Mouse (Mus musculus) mature B cell (primary cell): ENCODE measurements around the gene Aatf.

Experiments
- in situ Hi-C: fragments of 300-500 bp; cut with MboI; formaldehyde crosslinking; loops from 2 replicates; pipeline ENCODE4 v1.14.3; 2019

Aatf gene

DNA sequence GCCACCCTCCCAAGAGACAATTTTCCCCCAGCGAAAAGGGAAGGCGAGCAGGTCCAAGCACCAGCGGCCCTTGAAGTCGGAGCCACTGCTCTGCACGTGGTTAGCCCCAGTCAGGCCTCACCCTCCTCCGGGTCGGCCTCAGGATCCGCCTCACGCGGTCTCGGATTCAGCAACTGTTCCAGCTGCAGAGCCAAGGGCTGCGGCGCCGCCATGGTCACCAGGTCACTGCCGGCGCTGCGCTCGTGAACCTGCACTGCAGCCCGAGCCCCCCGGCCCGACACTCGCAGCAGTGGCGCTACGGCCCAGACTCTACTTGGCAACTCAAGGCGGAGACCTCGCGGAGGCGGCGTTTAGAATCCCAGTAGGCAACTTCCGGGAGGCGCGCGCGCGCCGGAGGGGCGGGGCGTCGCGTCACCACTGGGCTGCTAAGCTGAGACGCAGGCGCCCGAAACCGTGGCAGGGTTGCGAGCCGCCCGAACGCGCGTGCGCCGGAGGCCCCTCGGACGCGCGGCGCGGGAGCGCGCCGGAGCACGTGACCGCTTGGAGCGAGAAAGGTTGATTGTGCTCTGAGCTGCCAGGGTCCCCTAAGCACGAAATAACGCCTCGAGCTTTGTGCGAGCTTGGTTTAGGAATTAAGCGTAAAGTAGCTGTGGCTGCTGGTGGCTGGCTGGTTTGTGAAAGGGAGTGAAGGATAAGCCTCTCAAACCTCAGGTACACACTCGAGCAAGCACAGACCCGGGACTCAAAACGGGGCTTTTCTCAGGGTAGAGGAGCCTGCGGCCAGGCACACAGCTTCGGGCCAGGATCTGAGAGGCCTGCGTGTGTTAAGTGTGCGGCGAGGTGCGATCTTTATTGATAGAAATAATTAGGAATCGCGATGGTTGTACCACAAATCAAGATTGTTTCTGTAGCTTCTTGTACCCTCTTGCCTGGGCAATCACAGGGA, at the start of gene Aatf:
TSS of gene Aatf (minus strand) at position 352 of the 946 bp plus-strand sequence.
- in situ Hi-C loops, result no loop called here

DNA sequence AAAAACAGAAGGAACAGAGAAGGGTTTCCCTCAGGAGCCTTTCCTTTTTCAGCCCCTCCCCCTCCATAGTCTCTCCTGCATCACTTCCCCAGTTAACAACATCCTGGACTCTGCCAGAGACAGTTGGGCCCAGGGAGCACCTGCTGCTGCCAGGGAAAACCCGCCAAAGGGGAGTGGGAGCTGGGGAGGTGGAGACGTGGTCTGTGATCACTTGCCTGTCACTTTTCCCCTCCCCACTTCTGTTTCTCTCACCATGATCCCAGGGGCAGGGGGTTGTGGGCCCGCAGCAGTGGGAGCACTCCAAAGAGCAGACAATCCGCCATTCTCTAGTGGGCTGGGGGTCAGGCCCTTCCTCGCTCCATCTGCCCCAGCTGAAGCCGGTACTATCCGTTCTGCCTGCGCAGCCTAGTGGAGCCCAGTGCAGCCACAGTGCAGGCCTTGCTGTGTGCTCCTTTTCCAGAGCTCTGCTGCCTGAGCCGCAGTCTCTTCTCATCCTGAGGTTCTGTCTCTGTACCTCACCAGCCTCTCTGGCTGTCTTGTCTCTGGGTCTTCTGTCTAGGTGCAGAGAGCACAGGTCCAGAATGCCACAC, 49.5 kb upstream of the Aatf start:
- in situ Hi-C loops, result no loop called here

GRCm38 (mm10) chr11:84561546-84561945, 48.2 kb upstream of the Aatf start:
- in situ Hi-C loops, result no loop called here

DNA sequence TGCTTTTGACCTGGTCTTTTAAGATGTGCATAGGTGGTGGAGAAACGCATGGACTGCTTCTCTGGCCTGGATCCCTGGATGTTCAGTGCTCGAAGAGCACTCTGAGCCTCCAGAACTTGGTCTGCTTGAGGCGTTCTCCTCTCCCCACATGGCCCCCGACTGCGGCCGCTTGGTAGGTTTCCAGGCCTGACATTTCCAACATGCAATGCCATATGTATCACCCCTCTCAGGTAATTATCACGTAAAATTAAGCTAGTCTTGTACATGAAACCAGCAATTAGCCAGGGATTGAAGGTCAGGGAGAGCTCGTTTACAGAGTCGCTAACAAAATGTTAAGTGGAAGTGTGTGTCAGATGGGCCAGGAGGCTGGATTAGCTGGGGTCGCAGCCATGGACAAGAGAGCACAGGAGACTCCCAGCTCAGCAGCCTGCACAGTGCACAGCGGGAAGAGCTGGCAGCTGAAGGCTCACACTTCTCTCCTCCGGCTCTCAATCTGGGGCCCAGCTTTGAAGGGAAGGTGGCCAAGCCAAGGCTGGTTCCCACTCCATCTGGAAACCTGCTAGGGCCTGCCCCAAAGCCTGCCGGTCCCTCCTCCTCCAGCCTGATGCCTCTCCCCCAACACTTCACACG, 40.6 kb upstream of the Aatf start:
- in situ Hi-C loops, result no loop called here

DNA sequence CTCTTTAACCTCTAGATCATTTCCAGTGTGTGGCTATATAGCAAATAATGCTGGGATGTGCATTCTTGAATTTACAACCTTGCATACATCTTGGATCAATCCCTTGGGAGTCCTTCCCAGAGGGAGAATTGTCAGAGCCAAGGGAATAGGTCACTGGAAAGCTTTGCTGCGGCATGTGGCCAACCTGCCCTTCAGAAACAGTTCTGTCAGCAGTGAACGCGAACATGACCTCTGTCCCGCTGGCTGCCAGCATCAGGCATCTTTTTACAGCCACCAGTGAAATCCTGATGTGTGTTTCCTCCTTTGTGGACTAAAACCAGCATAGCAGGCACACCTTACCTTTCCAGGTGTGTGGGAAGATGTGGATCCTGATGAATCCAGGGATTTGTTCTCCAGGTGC, 38.0 kb upstream of the Aatf start:
- in situ Hi-C loops, result no loop called here

GRCm38 (mm10) chr11:84549258-84549791, 36.0 kb upstream of the Aatf start:
- in situ Hi-C loops, result no loop called here

GRCm38 (mm10) chr11:84548293-84548692, 35.0 kb upstream of the Aatf start:
- in situ Hi-C loops, result no loop called here

DNA sequence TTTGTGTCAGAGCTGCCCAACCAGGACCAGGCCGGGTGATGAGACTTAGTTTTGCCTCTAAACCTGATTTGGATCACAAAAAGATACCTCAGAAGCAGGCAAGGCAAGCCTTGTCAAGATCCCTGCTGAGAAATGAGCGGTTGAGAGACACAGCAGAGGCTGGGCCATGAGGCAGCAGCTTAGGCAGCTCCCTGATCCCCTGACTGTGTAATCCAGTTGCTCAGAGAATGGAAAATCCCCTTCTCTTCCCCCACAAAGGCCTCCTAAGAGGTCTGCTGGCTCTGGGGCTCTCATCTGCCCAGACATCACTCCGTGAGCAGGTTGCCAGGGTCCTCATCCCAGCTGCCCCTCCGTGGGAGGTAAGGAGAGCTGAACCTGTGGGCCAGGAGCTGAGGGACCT, 26.7 kb upstream of the Aatf start:
- in situ Hi-C loops, result no loop called here

DNA sequence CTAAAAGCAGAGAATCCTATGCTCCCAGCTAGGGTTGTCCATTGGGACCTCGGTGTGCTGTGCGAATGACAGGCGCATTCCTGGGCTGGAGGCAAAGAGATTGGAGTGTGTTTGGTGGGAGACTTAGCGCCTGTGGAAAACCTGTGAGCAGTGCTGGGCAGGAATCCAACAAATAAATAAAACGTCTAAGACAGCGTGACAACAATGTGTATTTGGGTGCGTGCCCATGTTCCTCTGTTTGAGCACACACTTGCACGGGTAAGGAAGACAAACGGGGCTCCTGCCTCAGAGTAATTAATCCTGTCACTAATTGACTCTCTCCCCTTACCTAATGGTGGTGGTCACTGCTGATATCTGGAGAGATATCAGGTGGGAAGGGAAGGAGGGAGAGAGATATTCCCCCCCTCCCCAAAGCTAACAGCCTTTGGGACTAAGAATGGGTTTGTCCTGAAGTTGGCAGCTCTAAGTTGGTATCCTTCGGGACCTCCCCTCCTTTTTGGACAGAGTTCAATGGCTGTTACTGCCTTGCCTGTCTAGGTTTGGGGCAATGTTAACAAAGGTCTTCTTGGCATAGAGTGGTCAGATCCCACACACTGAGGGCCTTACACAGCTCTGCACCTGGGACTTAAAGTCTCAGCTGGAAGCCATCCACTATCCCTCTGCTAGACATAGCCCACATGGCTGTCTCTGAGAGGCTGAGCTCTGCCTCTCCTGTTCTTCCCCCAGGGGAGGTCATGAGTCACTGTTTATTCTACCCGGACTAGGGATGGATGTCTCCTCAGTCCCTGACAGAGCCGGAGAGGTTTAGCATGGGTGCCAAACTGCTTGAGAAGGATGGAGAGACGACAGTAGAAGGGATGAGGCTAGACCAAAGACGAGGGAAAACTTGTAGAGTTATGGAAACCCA, 16.7 kb upstream of the Aatf start:
- in situ Hi-C loops, result no loop called here

DNA sequence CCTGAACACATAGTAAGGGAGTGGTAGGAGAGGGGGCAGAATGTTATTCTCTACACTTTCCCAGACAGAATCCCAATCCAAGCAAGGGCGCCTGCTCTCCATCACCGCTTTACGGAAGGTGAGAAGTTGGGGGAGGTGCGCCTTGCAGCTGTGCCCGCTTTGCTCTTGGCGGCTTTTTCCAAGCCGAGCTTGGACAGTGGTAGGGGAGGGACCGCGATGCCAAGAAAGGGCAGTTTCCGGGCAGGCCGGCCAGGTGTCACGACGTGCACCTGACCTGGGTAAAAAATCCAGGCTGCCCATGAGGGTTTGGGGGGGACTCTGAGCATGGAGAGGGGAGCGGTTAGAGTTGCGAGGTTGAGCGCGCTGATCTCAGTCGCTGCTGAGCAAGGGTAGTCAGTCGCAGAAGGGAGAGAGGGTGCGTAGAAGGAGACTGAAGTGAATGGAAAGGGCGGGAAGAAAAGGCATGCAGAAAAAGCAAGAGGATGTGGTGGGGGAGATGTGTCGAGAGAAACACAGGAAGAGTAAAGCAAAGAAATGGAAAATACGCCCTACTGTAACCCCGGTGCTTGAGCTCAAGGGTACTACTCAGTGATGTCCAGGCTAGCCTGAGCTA, 15.9 kb upstream of the Aatf start:
- in situ Hi-C loops, result no loop called here

- in situ Hi-C loops, result no loop called here
Observed at GRCm38 (mm10) chr11:84526976-84527860, 13.9 kb upstream of the Aatf start.

DNA sequence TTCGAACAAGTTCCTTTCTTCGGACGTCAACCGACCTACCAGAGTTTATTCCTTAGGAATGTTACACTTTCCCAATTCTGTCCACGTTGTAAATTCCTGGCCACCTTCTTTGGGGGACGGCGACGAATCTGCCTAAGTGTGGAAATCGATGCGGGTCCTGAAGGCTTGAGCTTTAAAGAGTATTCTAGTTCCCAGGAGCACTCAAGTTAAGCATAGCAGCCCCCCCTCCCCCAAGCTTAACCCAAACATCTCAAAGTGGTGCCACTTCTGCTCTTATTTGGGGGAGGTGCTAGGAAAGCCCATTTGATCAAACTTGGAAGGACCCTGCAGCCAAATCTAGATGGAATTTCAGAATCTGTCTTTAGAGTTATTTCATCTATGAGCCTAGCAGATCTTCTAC, 13.1 kb upstream of the Aatf start:
- in situ Hi-C loops, result no loop called here

DNA sequence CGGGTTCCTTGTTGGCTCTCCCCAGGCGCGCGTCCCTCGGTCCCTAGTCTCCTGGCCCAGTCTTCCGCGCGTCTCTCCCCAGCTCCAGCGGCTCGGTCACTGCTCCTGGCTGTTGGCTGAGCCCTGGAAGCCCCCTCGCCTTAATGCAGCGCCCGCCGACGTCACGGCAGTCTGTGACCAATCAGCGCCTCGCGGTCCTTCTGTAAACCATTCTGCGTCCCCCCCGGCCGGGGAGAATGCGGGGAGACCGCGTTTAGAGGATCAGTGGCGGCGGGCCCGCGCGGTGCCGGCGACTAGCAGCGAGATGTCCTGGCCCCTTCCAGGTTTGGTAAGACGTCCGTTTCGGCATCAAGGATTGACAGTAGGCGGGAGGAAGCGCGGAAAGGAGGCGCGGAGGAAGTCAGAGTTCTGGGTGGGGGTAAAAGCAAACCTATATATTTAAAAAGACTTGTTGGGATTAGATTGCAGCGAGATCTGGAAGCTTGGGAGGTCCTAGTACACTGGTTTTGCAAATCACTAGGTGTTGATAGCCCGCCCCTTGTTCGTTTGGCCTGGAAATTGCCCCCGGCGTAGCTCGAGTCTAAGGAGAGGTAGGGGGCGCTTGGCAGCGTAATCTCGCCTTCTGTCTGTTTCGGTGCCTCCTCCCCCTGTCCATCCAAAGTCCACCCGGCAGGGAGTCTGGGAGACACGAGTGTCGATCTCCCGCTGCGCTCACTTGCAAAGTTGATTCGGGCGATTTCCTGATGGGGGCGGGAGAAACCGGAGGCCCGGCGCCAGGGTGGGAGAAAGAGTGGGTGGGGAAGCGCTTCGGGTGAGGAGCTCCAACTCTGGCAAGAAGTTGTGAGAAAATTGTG, 12.3 kb upstream of the Aatf start, which contains the start of gene Lhx1:
TSS of gene Lhx1 (minus strand) at position 115 of the 854 bp plus-strand sequence.
- in situ Hi-C loops, result no loop called here

DNA sequence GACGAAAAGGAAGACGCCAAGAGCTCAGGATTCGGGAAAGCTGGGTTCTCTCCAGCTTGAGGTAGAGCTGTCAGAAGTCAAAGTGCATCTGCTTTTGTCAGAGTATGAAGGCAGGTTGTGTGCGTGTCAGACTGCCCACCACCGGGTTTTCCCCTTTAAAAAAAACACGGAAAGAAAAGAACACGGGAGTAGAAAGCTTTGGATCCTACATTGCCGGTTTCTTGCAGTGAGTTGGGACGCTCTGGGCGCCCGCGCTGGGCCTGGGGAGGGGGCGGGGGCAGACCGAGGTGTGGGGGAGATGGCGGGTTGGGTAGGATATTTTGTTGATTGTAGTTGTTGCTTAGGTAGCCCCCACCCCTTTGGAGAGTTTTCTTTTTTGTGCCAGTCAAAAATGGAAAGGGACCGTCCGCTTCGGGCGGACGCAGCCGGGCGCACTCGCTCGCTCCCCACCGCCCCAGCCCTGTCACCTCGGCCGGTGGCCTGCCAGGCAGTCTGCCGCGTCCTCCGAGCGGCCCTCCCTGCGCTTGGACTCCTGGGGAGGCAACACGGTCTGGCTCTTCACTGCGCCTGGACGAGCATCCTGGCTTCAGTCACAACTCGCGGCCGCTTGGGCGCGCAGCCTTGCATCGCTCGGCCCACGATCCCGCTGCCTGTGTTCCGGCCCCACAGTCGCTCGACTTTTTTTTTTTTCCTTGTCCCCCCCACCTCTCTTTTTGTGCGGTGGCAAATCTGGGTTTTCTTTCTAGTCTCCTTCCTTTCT, 11.4 kb upstream of the Aatf start:
- in situ Hi-C loops, result no loop called here

GRCm38 (mm10) chr11:84523841-84524510, 10.7 kb upstream of the Aatf start:
- in situ Hi-C loops, result no loop called here

DNA sequence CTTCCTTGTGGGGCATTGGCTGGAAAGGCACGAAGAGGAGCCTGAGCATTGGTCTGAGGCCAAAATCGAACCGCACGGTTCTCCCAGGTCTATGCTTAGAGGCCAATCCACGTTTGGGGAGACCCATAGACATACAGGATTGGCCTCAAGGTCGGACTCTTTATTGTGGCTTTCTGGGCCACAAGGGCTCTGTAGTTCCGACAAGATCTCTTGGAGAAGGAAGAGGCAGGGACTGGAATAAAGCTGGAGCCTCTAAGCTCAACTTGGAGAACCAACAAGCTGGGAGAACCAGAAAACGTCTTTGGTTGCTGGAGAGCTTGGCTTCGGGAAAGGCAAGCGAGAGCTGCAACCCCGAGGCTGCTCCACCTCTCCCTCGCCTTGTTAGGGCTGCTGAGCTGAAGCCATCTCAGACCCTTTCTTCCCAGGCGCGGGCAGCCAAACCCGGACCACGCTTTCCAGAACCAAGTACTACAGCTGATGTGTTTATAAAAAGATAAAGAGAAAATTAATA, 10.1 kb upstream of the Aatf start:
- in situ Hi-C loops, result no loop called here

GRCm38 (mm10) chr11:84522577-84523320, 9.4 kb upstream of the Aatf start:
- in situ Hi-C loops, result no loop called here
